Mouse (Mus musculus) 3T3-L1 (cell line): ENCODE results near the gene Stt3a.

ENCODE experiments used
- DNase-seq: peaks from one replicate; pipeline ENCODE4 v3.0.0-alpha.2; 2015; ENCODE audit warnings: low read depth, low spot score

Gene Stt3a

DNA sequence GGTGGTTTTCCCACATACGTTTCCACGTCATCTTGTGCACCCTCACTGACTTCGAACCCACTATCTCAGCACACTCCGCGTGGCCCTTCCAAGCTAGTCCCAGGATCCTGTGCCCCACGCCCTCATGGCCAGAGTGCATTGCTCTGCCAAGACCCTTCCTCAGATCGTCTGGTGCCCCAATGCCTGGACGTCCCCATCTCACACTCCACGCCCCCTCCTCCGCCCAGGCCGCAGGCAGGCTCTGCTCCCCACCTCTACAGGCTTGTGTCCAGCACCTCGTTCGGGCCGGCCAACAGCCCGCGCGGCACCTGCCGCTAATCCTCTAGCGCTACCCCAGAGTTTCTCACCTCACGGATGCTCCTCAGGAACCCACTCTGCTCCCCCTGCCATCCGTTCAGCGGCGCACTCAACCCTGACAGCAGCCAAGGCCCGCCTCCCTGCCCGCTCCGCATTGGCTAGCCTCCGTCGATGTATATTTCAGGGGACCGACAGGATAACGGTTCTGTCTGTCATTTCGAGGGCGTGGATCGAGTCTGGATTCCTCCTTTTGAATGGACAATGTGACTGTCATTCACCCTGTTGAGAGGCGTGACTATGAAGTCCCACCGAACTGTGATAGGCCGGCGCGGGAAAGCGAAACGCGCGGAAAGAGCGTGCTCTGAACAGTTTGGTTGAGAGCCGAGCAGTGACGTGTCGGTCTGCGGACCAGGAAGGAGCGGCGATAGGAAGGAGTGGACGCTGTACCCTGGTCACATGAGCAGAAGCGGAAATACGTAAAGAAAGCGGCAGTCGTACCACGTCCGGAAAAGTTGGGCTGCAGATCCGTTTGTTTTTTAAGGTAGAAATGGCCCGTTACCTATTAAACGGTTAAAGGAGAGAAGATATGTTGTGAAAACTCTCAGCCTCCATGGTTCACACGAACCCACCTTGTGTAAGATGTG, at the start of gene Stt3a:
Gene Stt3a (minus strand): TSS at position 477 of the 941 bp plus-strand sequence.
- DNase-seq: peak; percentile 100

DNA sequence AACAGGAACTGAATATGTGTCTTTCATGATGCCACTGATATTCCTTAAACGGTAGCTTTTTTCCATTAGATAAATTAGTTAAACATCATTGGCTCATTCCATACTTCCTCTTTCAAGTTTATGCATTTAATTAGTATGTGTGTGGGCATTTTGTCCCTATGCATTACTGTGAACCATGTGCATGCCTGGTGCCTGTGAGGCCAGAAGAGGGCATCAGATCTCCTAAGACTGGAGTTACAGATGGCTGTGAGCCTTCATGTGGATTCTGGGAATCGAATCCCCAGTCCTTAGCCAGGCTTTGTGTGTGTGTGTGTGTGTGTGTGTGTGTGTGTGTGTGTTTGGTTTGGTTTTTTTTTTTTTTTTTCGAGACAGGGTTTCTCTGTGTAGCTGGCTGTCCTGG, 47.0 kb upstream of the Stt3a start:
- DNase-seq: peak; percentile 45

DNA sequence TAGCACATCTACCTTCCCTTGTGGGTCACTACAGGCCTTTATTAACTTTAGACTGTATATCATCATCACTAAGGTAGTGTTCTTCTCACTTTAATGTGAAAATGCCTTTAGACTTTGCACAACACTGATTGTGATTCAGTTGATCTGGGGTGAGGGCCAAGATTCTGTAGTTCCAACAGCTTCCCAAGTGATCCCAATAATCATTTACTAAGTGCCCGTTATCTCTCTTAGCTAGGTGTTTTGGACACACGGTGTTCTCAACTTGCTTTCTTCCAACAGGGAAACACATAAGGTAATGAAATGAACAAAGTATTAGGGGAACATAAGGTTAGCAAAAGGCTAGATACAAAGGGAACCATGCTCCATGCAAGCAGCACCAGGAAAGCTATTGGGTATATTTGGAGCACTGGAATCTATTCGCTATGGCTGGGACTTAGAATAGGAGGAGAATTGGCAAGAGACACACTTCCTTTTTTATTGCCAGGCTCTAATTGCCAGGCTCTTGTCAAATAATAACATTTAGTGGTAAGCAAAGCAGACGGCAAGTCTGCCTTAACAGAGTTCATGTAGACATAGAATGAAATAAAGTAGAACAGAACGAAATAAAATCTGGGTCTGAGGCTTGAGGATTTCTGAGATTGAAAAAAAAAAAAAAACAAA, 40.8 kb upstream of the Stt3a start:
- DNase-seq: no peak

DNA sequence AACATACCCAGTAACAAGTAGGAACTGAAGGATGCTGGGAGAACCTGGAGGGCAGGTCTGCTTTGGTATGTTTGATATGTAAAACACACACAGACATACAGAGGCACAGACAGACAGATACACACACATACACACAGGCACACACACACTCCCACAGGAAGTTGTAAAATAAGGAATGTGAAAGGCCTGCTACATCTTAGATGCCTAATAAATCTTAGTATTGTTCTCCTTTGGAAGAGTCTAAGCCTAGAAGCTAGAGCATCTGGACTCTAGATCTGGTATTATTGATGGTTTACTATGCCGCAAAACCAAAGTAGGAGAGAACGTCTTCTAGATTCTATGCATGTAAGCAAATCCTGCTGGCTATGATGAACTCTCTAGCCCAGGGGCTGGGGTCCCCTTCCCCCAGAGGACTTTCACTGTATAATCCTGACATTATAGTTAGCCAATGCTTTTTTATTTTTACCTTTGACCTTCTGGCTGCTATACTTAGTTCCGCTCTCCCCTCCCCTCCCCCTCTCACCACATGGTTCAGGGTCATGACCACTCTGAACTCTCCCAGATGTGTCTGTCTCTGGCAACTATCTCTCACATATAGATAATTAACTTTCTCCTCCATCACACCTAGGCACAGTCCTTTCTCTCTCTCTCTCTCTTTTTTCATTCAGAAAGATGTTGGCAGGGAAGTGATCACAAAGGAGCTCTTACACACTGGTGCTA, 37.9 kb upstream of the Stt3a start:
- no peak for DNase-seq

DNA sequence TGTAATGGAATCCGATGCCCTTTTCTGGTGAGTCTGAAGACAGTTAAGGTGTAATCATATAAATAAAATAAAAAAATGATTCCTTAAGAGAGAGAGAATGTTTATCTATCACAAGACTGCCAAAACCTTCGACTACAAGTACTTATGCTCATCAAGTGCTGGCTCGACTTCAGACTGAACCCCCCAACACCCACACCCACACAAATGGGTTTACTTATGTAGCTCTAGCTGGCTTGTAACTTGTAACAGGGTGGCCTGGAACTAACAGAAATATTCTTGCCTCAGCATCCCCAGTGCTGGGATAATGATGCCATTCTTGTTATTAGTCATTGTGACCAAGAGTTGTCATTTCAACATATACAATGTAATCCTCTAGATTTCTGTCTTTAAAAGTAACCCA, 36.4 kb upstream of the Stt3a start:
- DNase-seq: no peak

DNA sequence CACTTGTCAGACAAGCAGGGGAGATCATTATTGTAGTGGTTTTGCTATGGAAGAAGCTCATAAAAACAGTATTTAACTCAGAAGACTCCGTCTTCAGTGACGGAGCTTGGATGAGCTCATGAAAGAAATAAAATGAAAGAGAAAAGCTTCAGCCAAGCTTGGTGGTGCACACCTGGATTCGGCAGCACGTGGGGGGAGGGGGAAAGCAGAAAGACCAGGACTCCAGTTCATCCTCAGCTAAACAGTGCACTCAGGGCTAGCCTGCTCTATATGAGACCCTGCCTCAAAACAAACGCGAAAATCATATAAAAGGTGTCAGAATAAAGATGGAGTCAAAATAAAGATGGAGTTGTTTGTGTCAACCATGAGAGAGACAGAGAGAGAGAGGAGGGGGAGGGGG, 35.9 kb upstream of the Stt3a start:
- DNase-seq: no peak

DNA sequence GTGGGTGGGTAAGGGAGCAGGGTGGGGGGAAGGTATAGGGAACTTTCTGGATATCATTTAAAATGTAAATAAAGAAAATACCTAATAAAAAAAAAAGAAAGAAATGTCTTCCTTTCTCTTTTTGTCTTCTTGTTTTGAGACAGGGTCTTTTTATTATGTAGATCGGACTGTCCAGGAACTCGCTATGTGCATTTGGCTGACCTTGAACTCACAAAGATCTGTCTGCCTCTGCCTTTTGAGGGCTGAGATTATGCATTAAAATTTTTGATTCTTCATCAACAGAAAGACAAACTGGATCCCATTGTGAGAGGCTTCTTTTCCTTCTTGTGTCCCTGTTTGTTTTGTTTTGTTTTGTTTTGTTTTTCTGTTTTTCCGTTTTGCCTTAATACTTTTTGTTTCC, 35.5 kb upstream of the Stt3a start:
- DNase-seq: no peak

DNA sequence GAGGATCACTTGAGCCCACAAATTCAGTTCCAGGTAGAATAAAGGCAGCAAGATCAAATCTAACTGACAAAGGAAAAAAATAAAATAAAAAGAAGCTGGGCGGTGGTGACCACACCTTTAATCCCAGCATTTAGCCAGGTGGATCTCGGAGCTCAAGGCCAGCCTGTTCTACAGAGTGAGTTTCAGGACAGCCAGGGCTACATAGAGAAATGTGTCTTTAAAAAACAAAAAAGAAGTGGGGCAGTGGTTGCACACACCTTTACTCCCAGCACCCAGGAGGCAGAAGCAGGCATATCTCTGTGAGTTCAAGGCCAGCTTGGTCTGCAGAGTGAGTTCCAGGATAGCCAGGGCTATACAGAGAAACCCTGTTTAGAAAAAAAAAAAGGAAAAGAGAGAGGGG, 34.5 kb upstream of the Stt3a start:
- DNase-seq: no peak

DNA sequence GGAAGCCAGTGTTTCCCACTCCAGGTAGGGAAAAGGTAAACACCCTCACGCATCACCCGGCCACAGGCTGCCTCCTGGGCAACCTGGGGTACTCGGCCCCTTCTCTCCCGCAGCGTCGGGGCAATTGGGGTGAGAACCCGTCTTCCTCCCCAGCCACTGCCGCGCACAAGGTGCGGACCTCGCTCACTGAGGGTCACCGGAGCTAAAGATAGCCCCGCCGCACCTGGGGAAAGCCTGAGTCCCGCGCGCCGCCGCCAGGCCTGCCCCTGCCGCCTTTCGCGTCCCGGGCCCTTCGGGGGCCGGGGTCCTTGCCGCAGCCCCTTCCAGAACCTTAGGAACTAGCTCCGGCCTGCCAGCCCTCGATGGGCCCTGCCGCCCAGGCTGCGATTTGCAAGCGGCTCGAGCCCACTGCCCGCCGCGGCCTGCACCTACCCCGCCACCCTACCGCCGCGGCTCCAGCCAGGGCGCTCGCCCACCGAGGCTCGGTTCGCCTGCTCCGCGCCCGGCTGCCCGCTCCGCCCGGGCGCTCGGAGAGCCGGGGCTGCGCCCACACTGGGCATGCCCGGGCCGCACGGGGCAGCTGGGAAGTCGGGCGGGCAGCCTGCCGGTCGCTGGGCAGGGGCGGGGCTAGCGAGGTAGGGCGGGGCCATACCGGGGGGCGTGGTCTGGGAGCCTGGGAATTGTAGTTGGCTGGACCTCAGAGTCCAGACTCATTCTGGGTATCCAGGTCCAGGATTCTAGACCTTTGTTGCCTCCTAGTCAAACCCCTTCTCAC, 29.5 kb upstream of the Stt3a start, which contains the start of gene Ei24:
Gene Ei24 (minus strand): TSS at position 613 of the 775 bp plus-strand sequence.
- peak; percentile 77 for DNase-seq

DNA sequence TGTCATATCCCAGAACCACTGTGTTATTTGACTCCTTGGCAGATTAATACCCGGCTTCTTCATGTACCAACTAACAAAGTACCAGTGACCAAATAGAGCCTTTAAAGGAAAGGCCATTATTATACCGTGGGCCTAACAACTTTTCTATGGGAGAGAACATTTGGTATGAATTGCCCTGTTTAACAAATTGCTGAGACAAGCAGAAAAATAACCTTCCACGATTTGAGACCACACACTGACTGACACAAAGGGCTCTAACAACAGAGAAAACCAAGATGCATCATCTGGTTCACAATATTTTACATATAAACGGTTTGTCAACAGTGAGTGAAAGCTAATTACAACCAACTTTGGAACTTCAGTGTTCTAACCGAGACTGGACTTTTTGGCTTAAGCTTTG, 28.7 kb upstream of the Stt3a start:
- DNase-seq: no peak

DNA sequence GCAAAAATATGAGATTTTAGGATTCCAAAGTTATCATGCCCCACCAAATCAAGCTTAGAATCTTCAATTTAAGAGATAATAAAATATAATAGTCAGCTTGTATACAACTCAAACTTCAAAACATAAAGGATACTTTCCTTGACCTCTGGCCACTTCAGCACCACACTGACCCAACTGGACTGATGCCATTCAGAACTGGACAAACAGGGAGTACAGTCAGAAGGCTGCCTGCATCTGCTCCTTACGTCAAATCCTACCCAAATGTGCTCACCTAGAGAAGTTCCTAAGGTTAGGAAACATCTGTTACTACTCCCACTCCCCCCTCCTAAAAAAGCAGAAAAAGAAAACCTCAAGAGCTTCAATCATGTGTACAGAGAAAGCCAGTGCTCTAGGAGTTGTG, 28.1 kb upstream of the Stt3a start:
- peak; percentile 6 for DNase-seq

DNA sequence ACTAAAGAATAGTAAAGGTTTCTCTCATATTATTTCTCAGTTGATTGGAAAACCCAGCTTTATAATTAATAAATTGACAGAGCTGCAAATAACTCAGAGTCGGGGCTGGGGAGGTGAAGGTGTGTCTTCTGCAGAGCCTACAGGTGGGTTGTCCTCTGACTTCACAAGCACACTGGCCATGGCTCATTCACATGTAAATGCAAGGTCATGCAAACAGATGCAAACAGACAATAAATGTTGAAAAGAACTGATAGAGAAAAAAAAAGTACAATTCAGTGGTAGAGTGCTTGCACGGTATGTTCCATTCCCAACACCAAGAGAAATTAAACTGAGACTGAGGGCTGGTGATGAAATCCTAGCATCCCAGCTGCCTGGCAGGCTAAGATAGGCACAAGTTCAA, 27.0 kb upstream of the Stt3a start:
- no peak for DNase-seq

DNA sequence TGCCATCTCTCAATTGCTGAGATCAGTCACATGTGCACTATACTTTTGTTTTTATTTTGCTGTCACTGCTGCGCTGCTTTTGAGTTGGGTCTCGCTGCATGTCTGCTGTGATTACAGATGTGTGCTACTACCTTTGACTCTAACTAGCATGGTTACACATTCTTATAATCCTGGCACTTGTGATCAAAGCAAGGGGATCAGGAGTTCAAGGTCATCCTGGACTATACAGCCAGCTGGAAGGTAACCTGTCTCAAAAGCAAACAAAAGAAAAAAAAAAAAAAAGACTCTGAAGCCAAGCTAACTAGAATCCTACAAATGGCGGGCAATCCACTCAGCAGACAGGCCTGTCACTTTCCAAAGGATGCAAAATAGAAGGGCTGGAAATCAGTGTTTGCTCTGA, 24.7 kb upstream of the Stt3a start:
- DNase-seq: no peak

DNA sequence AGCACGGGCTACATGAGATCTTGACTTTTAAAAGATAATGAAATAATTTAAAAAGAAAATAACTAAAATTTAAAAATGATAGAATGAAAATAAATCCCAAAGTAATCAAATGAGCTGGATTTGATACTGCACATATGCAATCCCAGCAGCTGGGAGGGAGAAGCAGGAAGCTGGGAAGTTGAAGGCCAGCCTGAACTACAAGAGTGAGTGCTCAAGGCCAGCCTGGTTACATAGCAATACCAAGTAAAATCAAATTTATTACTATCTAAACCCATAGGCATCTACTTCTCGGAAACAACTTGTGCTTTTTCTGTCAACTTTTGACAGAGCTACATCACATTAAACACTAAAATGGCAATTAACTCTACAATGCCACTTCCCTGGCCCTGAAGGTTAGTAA, 16.4 kb upstream of the Stt3a start:
- DNase-seq: no peak

DNA sequence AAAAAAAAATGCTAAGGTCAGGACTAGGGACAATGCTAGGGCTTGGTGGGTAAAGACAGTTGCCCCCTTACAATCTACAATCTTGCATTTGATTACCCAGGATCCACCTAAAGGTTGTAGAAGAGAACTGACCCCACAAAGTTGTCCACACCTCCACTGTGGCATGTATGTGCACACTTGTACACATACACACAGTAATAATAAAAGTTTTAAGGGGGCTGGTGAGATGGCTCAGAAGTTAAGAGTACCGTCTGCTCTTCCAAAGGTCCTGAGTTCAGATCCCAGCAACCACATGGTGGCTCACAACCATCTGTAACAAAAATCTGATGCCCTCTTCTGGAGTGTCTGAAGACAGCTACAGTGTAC, 1.6 kb upstream of the Stt3a start:
- DNase-seq: peak; percentile 9

DNA sequence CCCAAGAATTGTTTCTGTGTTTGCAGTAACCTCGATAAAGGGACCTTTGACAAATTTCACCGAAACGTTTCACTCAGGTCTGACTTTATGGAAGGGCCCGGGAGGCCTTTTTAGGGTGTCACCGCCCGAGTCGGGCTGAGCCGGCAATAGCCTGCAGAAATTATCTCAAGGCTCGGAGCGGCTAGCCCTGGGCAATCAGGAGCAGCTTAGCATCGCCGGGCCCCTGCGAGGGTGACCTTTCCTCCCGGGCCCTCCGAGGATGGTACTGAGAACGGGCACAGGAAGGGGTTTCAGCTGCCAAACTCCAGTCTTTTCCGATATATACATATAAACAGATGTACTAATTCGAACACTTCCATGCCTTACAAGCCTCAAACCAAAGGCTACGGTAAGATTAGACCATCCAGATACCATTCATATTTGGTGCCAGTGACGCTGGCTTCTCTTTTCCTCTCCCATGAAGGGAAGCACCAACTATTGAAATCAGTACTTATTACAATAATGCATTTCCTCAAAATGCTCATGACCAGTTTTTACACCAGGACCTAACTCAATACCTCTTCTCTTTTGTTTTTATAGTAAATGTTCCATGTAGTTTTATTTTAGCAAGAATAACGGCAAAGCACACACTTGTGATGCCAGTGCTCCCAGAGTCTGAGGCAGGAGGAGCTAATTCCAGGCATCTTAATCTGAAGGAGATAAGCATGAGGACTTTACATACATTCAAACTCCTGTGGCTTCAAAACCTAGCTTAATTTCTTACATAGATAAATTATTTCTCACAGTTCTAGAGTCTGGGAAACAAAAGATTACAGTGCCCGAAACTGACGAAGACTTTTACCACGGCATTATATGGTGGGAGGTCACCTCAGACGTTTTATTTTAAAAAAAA, 923 bp upstream of the Stt3a start:
- peak; percentile 45 for DNase-seq

DNA sequence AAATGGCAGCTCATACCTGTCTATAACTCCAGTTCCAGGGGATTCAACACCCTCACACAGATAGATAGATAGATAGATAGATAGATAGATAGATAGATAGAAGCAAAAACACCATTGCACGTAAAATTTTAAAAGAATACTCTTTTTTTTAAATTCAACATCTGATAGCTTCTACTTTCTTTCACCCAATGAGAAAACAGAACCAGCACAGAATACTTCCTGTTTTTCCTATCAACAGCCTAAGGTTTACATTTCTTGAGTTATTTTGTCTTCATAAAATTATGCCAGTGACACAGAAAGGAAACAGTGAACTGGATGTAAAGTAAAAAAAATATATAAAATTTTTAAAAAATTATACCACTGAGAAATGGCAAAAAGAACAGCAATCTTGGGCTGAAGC, 3.1 kb downstream of the Stt3a start:
- no peak for DNase-seq

DNA sequence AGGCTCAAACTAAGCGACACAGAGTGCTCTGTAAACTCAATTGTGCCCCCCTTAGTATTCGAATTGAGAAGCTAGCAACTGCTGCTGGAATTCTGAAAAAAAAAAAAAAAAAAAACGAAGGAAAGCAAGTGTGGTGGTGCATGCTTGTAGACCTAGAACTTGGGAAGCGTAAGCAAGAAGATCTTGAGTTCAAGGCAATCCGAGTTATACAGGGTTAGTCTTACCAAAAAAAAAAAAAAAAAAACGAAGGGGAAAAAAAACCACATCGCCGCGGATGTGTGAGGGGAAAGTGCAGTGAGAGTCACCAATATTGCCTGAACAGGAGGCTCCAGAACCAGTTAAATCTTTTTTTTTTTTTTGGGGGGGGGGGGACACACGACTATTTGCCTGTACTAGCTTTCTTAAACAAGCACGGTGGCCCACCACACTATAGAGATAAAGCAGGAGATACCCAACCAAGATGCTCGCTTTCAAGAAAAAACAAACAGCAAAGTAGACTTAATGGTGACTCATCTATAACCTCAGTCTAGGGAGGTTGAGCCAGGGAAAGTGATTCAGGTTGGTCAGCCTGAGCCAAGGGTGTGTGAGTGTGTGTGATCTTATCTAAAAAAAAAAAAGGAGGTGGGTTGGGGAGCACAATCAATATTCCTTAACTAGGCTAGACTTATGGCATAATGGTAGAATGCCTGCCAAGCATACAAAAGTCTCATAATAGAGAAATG, 40.3 kb downstream of the Stt3a start, which contains the start of gene Chek1:
Gene Chek1 (minus strand): TSS at position 32 of the 722 bp plus-strand sequence.
- DNase-seq: peak; percentile 82

DNA sequence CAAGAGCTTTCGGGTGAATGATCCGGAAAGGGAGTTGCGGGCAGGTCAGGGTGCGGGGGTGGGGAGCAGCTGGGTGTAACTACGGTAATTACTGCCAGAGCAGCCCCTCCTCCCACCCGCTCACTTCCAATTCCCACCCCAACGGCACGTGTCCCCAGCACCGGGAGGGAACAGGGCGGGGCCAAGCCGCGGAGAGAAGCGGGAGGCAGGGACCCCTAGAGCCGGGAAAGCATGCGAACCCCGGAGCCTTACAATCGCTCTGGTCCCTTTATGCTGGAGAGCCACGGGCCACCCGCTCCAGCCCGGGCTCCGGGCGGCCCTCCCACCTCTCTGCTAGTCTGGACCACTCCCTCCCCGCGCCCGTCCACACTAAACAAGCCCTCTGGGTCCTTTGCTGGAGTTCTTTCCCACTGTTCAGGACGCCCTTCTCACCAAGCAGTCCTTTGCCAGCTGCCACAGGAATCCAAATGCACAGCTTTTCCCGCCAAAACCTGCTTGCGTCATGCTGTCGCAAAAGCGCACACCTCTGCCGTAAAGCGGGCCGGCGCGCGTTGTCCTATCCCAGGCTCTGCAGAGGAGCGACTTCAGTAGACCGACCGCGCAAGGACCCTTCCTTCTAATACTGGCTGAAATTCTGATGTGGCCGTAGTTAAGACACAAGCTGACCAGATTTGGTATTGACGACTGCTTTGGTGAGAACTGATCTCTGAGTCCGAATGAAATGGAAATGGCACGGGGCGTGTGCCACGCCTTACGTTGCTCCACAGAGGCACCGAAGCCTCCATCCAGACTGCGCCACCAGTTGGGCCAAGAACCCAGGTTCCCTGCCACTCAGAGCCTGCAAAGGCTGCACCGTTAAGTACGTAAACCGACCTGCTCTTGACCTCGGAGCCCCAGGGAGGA, 41.1 kb downstream of the Stt3a start:
- peak; percentile 90 for DNase-seq
